Mouse (Mus musculus): ENCODE data around the gene Zfp414.

Zfp414 gene

DNA sequence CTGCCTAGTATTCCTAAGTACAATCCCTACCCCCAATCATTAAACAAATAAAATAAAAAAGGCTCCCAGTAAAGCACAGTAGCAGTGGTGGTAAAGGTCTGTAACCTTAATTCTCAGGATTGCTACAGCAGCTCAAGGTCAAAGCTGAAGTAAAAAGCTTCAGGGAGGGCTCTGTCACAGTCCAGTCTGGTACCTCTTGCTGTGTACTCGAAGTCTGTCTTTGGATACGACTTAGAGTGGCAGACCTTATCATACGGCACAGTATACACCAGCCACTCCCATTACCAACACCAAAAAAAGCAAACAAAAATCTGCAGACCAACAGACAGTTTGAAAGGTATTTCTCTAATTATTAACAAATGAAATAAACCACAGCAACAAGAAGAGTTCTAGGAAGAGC, 37.9 kb downstream of the Zfp414 start:
- DNase-seq: no peak

DNA sequence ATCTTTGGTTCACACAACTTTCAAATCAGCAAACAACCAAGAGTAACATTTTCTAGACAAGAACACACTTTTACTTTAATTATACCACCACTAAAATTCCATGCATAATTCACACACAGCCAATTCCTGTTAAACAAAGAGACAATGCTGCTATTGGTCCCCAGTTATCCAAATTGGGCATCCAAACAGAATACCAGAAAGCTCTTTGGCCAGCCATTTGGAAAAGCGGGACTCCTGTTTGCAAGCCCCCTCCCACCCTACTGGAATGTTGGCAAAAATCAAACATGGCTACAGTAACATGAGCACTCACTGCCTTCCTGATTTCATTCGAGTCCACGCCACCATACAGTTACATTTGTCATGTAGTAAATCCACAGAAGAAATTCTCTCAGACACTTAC, 40.8 kb downstream of the Zfp414 start:
- no peak for DNase-seq

DNA sequence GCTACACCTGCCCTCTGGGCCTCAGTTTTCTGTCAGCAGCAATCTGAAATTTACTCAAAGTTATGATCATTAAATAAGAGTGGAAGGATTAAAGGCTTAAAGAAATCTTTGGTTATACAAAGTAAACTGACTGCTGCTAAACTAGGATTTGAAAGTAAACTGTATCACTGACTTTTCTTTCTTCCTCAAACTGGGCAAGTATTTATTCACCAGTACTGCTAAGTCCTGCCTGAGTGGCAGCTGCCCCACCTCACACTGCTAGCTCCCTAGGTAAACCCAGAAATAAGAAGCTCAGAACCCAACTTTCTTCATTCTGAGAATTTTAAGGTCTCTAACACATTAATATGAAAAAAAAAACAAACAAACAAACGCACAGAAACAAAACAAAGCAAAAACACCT, 44.9 kb downstream of the Zfp414 start:
- DNase-seq: no peak

DNA sequence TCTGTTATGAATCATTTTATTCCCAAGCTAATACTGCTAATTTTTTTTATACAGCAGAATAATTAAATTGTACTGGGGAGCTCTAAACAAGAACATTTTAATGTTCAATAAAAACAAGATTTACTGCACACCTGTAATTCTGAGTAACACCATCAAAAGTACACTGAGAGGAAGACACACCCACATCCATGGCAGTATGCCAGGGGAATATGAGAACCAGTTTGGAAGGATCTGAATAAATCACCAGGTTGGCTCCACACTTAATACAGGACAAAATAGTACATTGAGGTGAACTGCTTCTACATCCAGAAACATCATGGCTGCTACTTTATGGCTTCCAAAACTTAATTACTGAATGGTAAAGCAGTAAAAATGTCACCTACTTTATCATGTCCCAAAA, 46.6 kb downstream of the Zfp414 start:
- DNase-seq: no peak

DNA sequence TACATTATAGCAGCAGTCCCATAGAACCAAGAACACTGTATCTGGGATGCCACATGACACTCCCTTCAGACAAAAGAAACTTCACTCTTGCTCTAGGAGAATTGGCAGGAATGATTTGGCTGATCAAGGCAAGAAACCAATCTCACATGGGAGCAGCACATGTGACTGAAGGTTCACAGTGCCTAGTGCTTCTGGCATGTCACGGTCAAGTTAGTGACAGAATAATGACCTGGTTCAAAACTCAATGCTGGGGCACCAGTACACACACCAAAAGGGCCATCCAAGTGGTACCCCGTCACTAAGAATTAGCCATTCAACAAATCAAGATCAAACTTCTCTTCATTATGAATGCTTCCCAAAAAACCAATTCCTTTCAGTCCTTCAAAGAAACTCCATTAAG, 47.2 kb downstream of the Zfp414 start:
- no peak for DNase-seq

DNA sequence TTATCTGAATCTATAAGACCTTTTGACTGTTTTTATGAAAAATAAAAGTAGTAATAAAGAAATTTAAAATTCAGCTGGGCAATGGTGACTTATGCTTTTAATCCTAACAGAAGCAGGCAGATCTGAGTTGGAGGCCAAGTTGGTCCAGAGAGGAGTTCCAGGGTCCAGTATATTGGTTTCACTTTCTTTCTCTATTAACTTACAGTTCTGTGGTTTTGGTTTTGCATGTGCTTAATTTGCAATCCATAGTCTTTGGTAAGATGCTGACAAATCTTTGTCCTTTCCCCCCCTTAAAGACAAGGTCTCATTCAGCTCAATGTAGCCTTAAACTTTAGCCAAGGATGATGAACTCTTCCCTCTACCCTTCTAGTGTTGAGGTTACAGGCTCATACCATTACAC, 49.9 kb downstream of the Zfp414 start:
- DNase-seq: no peak

All from thymus, postnatal 4 days (tissue).